Mouse (Mus musculus) bone marrow macrophage, adult 2 months (primary cell): Measurements from ENCODE around the gene Olfr149. TPM values are rescaled to one million over a fixed set of nuclear protein-coding genes. Genes with fewer than 3 reads are reported as not detected.
"Not testable (repeated sequence)": the region's sequence is repeated elsewhere in the genome, so short reads cannot be mapped to it uniquely, and the experiment has no call there.

ENCODE experiments used
- H3K27ac ChIP-seq: 2 replicates; pipeline ENCODE4 v1.5.1; 2012; ENCODE audit warnings: low read depth, low read length; ENCODE audit not compliant: insufficient read depth
- H3K4me1 ChIP-seq: 2 replicates; pipeline ENCODE4 v1.6.1; 2012; ENCODE audit warnings: low read length; ENCODE audit not compliant: control insufficient read depth, insufficient read depth
- H3K4me3 ChIP-seq: 2 replicates; pipeline ENCODE4 v1.5.1; 2012; ENCODE audit warnings: mild to moderate bottlenecking, low read length, moderate library complexity; ENCODE audit not compliant: insufficient read depth
- CTCF ChIP-seq: IDR thresholded peaks from 2 replicates; pipeline ENCODE4 v1.5.1; 2012; ENCODE audit warnings: low read depth, mild to moderate bottlenecking, low read length, moderate library complexity
- POLR2A ChIP-seq: IDR thresholded peaks from 2 replicates; pipeline ENCODE4 v1.6.1; 2012; ENCODE audit warnings: mild to moderate bottlenecking, low read depth, low read length, borderline replicate concordance
- polyA plus RNA-seq: library from polyadenylated mRNA; stranded (reverse); fragments of >200 nt; gene quantifications from 2 replicates; pipeline ENCODE4 v1.2.4, GENCODE M21; 2012; ENCODE audit not compliant: missing spikeins, insufficient read depth, insufficient read length

Gene Olfr149
- polyA plus RNA-seq = 0.28 TPM in 1 of 2 replicates, not detected in the other

- peaks cover 4% of the 10 kb centered on the region; the same call in 1 of the 2 replicates for H3K4me1 ChIP-seq
- no peak within 1 kb of the TSS for H3K27ac ChIP-seq
- no peak within 1 kb of the TSS for H3K4me3 ChIP-seq
- no peak for TF ChIP-seq POLR2A
- no peak for TF ChIP-seq CTCF
Measured at GRCm38 (mm10) chr9:39707017-39707416, at the start of gene Olfr149. TSS of gene Olfr149 (minus strand) at chr9:39707117.

GRCm38 (mm10) chr9:39746428-39746827 is 39.5 kb upstream of the Olfr149 start:
- Histone ChIP-seq H3K4me1 (no peaks in the 10 kb centered on the region), H3K4me3 (no peak overlapping the region), H3K27ac (no peak overlapping the region)
- TF ChIP-seq CTCF = no peak
- TF ChIP-seq POLR2A = no peak

DNA sequence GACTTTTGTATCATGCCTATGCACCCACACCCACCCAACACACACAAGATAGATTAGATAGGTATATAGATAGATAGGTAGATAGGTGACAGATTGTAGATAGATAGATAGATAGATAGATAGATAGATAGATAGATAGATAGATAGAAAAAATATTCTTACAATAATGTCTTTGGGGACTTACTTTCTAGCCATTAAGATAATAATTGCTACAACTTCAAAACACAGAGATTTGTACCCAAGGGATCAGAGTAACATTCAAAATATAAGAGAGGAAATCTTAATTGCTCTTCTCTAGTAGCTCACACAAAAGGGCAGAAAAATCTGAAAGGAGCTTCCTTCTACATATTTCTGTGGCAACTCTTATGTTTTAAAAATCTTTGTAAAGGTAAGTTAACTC is 39.0 kb upstream of the Olfr149 start, which contains the start of gene Olfr967:
Gene Olfr967, plus strand, starts transcription at position 301 of the 400 bp plus-strand sequence.
- TF ChIP-seq POLR2A (no peak), CTCF (no peak)
- Histone ChIP-seq H3K27ac (no peak within 1 kb of the TSS), H3K4me1 (no peaks in the 10 kb centered on the region), H3K4me3 (no peak within 1 kb of the TSS)

- TF ChIP-seq POLR2A = no peak
- TF ChIP-seq CTCF = no peak
- H3K27ac ChIP-seq = no peak overlapping the region
- no peak overlapping the region for H3K4me3 ChIP-seq
- no peaks in the 10 kb centered on the region for H3K4me1 ChIP-seq
Measured at GRCm38 (mm10) chr9:39740741-39741140, 33.8 kb upstream of the Olfr149 start.

DNA sequence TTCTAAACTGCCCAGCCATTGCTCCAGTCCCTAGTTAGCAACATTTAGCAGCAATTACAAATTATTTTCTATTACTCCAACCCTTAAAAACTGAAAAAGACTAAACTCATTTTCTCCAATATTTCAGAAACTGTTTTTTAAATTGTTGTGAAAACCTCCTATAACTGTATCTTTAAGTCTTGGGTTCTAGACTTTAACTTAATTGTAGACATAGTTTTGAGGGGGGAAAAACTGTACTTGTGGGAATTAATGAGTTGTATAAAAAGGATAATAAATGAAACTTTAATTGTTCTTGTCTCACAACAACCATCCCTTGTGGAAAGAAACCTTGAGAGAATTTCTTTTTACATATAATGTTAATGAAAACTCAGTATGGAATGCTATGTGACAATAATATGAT is 23.8 kb upstream of the Olfr149 start, which contains the start of gene Olfr150:
Gene Olfr150, plus strand, starts transcription at position 301 of the 400 bp plus-strand sequence.
- TF ChIP-seq POLR2A (no peak), CTCF (no peak)
- no peaks in the 10 kb centered on the region for H3K4me1 ChIP-seq
- H3K27ac ChIP-seq = no peak within 1 kb of the TSS
- no peak within 1 kb of the TSS for H3K4me3 ChIP-seq

DNA sequence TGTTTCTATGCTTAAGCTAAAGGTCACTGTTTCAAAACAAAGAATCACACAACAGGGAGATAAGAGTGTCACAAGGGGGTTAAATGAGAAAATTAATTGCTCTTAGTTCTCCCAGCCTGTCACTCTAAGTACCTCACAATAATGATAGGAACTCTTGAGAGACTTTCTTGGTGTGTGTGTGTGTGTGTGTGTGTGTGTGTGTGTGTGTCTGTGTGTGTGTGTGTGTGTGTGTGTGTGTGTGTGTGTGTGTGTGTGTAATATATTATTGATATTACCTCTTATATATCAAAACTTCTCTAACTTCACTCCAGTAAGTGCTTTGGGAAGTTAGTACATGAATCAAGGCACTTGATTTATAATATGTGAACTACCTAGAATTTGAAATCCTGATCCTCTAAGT is 4.1 kb upstream of the Olfr149 start, which contains the start of gene Olfr965:
Gene Olfr965, plus strand, starts transcription at position 301 of the 400 bp plus-strand sequence.
- H3K27ac ChIP-seq = no peak within 1 kb of the TSS
- TF ChIP-seq POLR2A (no peak), CTCF (no peak)
- H3K4me1 ChIP-seq = peaks cover 4% of the 10 kb centered on the region; the same call in 1 of the 2 replicates
- H3K4me3 ChIP-seq = no peak within 1 kb of the TSS

DNA sequence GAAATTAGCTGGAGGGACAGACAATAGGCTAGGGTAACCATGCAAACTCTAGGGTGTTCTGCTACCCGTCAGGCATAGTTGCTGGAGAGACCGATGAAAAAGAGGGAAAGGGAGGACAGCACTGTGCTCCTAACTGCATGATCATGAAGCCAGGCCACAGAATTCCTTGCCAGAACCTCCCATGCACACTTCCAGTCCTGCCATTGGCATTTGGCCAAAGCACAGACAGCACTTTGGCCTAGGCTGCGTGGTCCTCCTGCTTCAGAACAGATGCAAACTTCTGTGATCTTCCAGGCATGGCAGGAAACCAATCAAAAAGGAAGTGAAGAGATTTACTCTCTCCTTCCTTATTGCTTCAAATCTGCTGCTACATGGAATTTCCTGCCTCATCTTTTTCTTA is 2.0 kb upstream of the Olfr149 start:
- TF ChIP-seq CTCF (no peak), POLR2A (no peak)

DNA sequence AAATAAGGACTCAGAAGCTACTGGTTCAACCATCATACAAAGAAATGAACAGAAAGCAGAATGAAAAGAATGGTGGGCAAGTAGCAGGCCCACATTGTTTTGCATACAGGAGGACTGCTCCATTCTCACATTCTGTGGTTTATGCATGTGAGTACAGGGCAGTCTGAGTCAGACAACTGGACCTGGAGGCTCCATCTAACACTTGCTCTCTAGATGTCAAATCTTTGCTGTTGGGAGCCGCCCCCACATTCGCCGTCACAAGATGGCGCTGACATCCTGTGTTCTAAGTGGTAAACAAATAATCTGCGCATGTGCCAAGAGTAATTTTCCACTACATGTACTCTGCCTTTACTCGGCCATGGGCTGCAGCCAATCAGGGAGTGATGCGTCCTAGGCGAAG is 5.8 kb downstream of the Olfr149 start:
- not testable (repeated sequence) for H3K4me1 ChIP-seq, H3K27ac ChIP-seq, H3K4me3 ChIP-seq

More for the DNA sequence above, 2.0 kb upstream of the Olfr149 start:
- H3K4me1 ChIP-seq = peaks cover 4% of the 10 kb centered on the region; the same call in 1 of the 2 replicates
- H3K4me3 ChIP-seq = no peak overlapping the region
- no peak overlapping the region for H3K27ac ChIP-seq

GRCm38 (mm10) chr9:39679280-39679679 is 27.6 kb downstream of the Olfr149 start:
- H3K4me1 ChIP-seq = peaks cover 9% of the 10 kb centered on the region
- TF ChIP-seq POLR2A (no peak), CTCF (no peak)
- no peak overlapping the region for H3K27ac ChIP-seq
- H3K4me3 ChIP-seq = no peak overlapping the region

GRCm38 (mm10) chr9:39678557-39678956 is 28.4 kb downstream of the Olfr149 start:
- Histone ChIP-seq H3K27ac (no peak overlapping the region), H3K4me1 (peaks cover 9% of the 10 kb centered on the region), H3K4me3 (no peak overlapping the region)
- TF ChIP-seq POLR2A (no peak), CTCF (no peak)
